In the genomic region with DNA sequence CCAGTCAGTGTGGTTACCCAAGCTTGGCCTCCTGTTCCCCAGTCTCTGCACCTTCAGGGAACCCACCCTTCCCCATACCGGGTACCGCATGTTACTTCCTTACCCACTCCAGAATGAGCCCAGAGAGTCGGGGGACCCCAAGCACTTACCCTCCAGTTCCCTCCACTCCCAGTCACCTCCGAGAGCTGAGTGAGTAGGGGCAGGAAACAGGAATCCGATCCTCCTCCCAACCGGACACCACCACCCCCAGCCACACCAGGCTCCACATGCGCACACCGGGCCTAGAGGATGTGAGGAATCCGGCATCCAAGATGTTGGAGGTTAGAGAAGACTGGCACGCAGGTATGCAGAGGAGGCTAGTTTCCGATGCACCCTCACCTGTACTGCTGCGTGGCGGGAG, we compare ENCODE assay signal across 9 mouse cellular contexts. TPM values are rescaled to one million over a fixed set of nuclear protein-coding genes. Genes with fewer than 3 reads are reported as not detected.
DNase-seq lines count a peak whose midpoint lies in the region; ATAC-seq and TF ChIP-seq lines count a peak whose summit lies in the region.
"Had no signal": no experiment of that assay in that cellular context is flagged by ENCODE, and none has a peak within 500 bp of the region (broad histone marks: within the 10 kb centered on the region; RNA-seq: fewer than 3 reads in every experiment).

No protein-coding gene starts in this region.

- WGBS in heart, embryonic 14.5 days: 30% methylated on average over 13 of the region's 13 CpGs
- 62% methylated on average over 13 of the region's 13 CpGs for WGBS in olfactory bulb, adult 2 months

- no peak for TF ChIP-seq CTCF in layer of hippocampus, adult 2 months (conservative IDR thresholded peaks at IDR 0.05)
- no peak for TF ChIP-seq CTCF in olfactory bulb, adult 2 months (IDR thresholded peaks at IDR 0.05; ENCODE audit: insufficient read depth, low read depth, low read length)

- H3K4me1 ChIP-seq in heart, embryonic 14.5 days (ENCODE audit: control insufficient read depth in 2 of 2, insufficient read depth in 2 of 2, low read length in 2 of 2): peaks cover 6 to 17% of the 10 kb centered on the region in 2 experiments
- peaks cover 14% of the 10 kb centered on the region; the same call in 1 of the 2 replicates for H3K4me1 ChIP-seq in olfactory bulb, adult 2 months (ENCODE audit: control insufficient read depth, insufficient read depth, low read length)

- peaks cover 13% of the 10 kb centered on the region; the same call in 1 of the 2 replicates for H3K27me3 ChIP-seq in heart, embryonic 14.5 days (ENCODE audit: control insufficient read depth, insufficient read depth, low read length)

- H3K9ac ChIP-seq in heart, embryonic 14.5 days (ENCODE audit: low read length): peak overlapping the region; percentile 62
- H3K9ac ChIP-seq: neural tube, embryonic 12.5 days had no signal

- H3K27ac ChIP-seq in layer of hippocampus, adult 2 months: peak overlapping the region; percentile 61
- peak overlapping the region; percentile 63 to 76 for H3K27ac ChIP-seq in heart, embryonic 14.5 days (replicated peaks in 1 of 2; ENCODE audit: control insufficient read depth in 1 of 2, insufficient read depth in 1 of 2, low read depth in 2 of 2, low read length in 2 of 2)
- no peak overlapping the region for H3K27ac ChIP-seq in olfactory bulb, adult 2 months (ENCODE audit: insufficient read depth, low read depth, low read length)
- H3K27ac ChIP-seq: neural tube, embryonic 12.5 days had no signal

- ATAC-seq in heart, embryonic 14.5 days (ENCODE audit: insufficient number of reproducible peaks, insufficient read depth, low FRiP score, low read depth): peak; percentile 57; the same call in 1 of the 2 replicates

- no peaks in the 10 kb centered on the region for H3K9me3 ChIP-seq in heart, embryonic 14.5 days (ENCODE audit: control insufficient read depth, low read length)
- H3K9me3 ChIP-seq: neural tube, embryonic 12.5 days had no signal

- peak overlapping the region; percentile 2 for H3K4me3 ChIP-seq in layer of hippocampus, adult 2 months
- peak overlapping the region; percentile 36 to 42 for H3K4me3 ChIP-seq in heart, embryonic 14.5 days (ENCODE audit: control insufficient read depth in 1 of 2, insufficient read depth in 1 of 2, low read depth in 1 of 2, low read length in 2 of 2)
- peak overlapping the region; percentile 4; the same call in 1 of the 2 replicates for H3K4me3 ChIP-seq in olfactory bulb, adult 2 months (ENCODE audit: insufficient read depth, low read depth, low read length)
- H3K4me3 ChIP-seq: neural tube, embryonic 12.5 days had no signal

- peak overlapping the region; percentile 53 for H3K4me2 ChIP-seq in heart, embryonic 14.5 days (ENCODE audit: low read length)
- H3K4me2 ChIP-seq: neural tube, embryonic 12.5 days had no signal

- no peaks in the 10 kb centered on the region for H3K36me3 ChIP-seq in heart, embryonic 14.5 days (ENCODE audit: control insufficient read depth, insufficient read depth, low read length)
- H3K36me3 ChIP-seq: neural tube, embryonic 12.5 days had no signal

- no peak for DNase-seq in layer of hippocampus, adult 2 months (ENCODE audit: low spot score in 2 of 2)
- DNase-seq in layer of hippocampus, postnatal 36 days: no peak
- DNase-seq in kidney, postnatal 36 days: peak; percentile 54 to 66
- no peak for DNase-seq in gastrocnemius, postnatal 10 days
- no peak for DNase-seq in ovary, postnatal 10 days (ENCODE audit: low spot score)
- no peak for DNase-seq in cerebellum, adult 11-12 months

- TF ChIP-seq POLR2A in olfactory bulb, adult 2 months (IDR thresholded peaks at IDR 0.05; ENCODE audit: insufficient read depth, low read depth, low read length): no peak

RNA-seq across cellular contexts. Expression of a gene that starts 0.6 kb away (rescaled TPM):
- 1 to 10 TPM; 9.5 to 9.7 TPM for total RNA-seq in layer of hippocampus, adult 2 months (2021)
- 10 to 100 TPM in 1 of 2 experiments, 1 to 10 TPM in 1; 7.4 to 10.5 TPM for total RNA-seq in layer of hippocampus, postnatal 36 days (2021)
- polyA plus RNA-seq in heart, embryonic 14.5 days (2014; fragmentation: Nextera tagmentation; extraction: Ambion mirVana): 10.7 and 10.8 TPM in 2 replicates
- polyA plus RNA-seq in olfactory bulb, adult 2 months (2012; ENCODE audit: insufficient read depth, insufficient read length, low replicate concordance, missing spikeins): not detected in 2 replicates
- total RNA-seq in gastrocnemius, postnatal 10 days (2021): 10 to 100 TPM; 13.0 to 17.1 TPM

RNA-seq across cellular contexts. Expression of a gene that starts 11.2 kb away (rescaled TPM):
- total RNA-seq in layer of hippocampus, adult 2 months (2021): 1 to 10 TPM; 5.8 to 6.2 TPM
- total RNA-seq in layer of hippocampus, postnatal 36 days (2021): 1 to 10 TPM; 5.3 to 5.6 TPM
- 1.1 and 1.2 TPM in 2 replicates for polyA plus RNA-seq in heart, embryonic 14.5 days (2014; fragmentation: Nextera tagmentation; extraction: Ambion mirVana)
- not detected in 2 replicates for polyA plus RNA-seq in olfactory bulb, adult 2 months (2012; ENCODE audit: insufficient read depth, insufficient read length, low replicate concordance, missing spikeins)
- total RNA-seq in gastrocnemius, postnatal 10 days (2021): 1 to 10 TPM; 2.3 to 3.7 TPM

RNA-seq across cellular contexts. Expression of a gene that starts 18.3 kb away (rescaled TPM):
- total RNA-seq in layer of hippocampus, adult 2 months (2021): 10 to 100 TPM; 16.8 to 20.7 TPM
- 10 to 100 TPM; 17.6 to 19.7 TPM for total RNA-seq in layer of hippocampus, postnatal 36 days (2021)
- 68.8 and 71.8 TPM in 2 replicates for polyA plus RNA-seq in heart, embryonic 14.5 days (2014; fragmentation: Nextera tagmentation; extraction: Ambion mirVana)
- polyA plus RNA-seq in olfactory bulb, adult 2 months (2012; ENCODE audit: insufficient read depth, insufficient read length, low replicate concordance, missing spikeins): not detected in 2 replicates
- total RNA-seq in gastrocnemius, postnatal 10 days (2021): 10 to 100 TPM; 45.0 to 57.6 TPM

RNA-seq across cellular contexts. Expression of a gene that starts 29.8 kb away (rescaled TPM):
- total RNA-seq in layer of hippocampus, adult 2 months (2021): not detected
- not detected for total RNA-seq in layer of hippocampus, postnatal 36 days (2021)
- polyA plus RNA-seq in heart, embryonic 14.5 days (2014; fragmentation: Nextera tagmentation; extraction: Ambion mirVana): not detected in 2 replicates
- not detected in 2 replicates for polyA plus RNA-seq in olfactory bulb, adult 2 months (2012; ENCODE audit: insufficient read depth, insufficient read length, low replicate concordance, missing spikeins)
- not detected for total RNA-seq in gastrocnemius, postnatal 10 days (2021)
- polyA plus RNA-seq: neural tube, embryonic 12.5 days had no signal

RNA-seq across cellular contexts. Expression of a gene that starts 51.6 kb away (rescaled TPM):
- total RNA-seq in layer of hippocampus, adult 2 months (2021): 10 to 100 TPM; 27.5 to 27.8 TPM
- 10 to 100 TPM; 22.8 to 28.9 TPM for total RNA-seq in layer of hippocampus, postnatal 36 days (2021)
- polyA plus RNA-seq in heart, embryonic 14.5 days (2014; fragmentation: Nextera tagmentation; extraction: Ambion mirVana): 14.3 and 16.5 TPM in 2 replicates
- polyA plus RNA-seq in olfactory bulb, adult 2 months (2012; ENCODE audit: insufficient read depth, insufficient read length, low replicate concordance, missing spikeins): not detected in 2 replicates
- total RNA-seq in gastrocnemius, postnatal 10 days (2021): 10 to 100 TPM in 1 of 2 experiments, 1 to 10 TPM in 1; 7.8 to 11.2 TPM

Comparison
In these comparisons a context has a peak if more than half of its experiments do, and no peak if none do; other contexts are left out.
1. DNase-seq: peak in kidney, postnatal 36 days (2 of 2); none in layer of hippocampus, adult 2 months (0 of 2), layer of hippocampus, postnatal 36 days (0 of 2), gastrocnemius, postnatal 10 days (single experiment), ovary, postnatal 10 days (single experiment) and cerebellum, adult 11-12 months (single experiment).
2. Peak in every context shown above with its lines, with median percentiles within 50 percentile points of each other: H3K4me3 ChIP-seq.